Mouse (Mus musculus) spleen, adult 12 weeks (tissue): ENCODE results near the gene Gramd1b.

ENCODE experiments used
- DNase-seq: peaks from one replicate; pipeline ENCODE4 v3.0.0; 2022; ENCODE audit warnings: low spot score

Gramd1b gene

GRCm38 (mm10) chr9:40307311-40307710 lies 223.9 kb downstream of the Gramd1b start:
- DNase-seq = no peak

- no peak for DNase-seq
These were observed 226.9 kb downstream of the Gramd1b start for GRCm38 (mm10) chr9:40304243-40304642.

- no peak for DNase-seq
These were observed 228.8 kb downstream of the Gramd1b start for GRCm38 (mm10) chr9:40302375-40302774.

GRCm38 (mm10) chr9:40301475-40301874 lies 229.7 kb downstream of the Gramd1b start:
- no peak for DNase-seq

GRCm38 (mm10) chr9:40300018-40300989 lies 230.9 kb downstream of the Gramd1b start:
- no peak for DNase-seq

GRCm38 (mm10) chr9:40299323-40299722 lies 231.9 kb downstream of the Gramd1b start:
- no peak for DNase-seq

- no peak for DNase-seq
These were observed 233.2 kb downstream of the Gramd1b start for GRCm38 (mm10) chr9:40297969-40298368.

GRCm38 (mm10) chr9:40296251-40296650 lies 234.9 kb downstream of the Gramd1b start:
- no peak for DNase-seq

- no peak for DNase-seq
These were observed 236.3 kb downstream of the Gramd1b start for GRCm38 (mm10) chr9:40294866-40295265.

GRCm38 (mm10) chr9:40294210-40294609 lies 237.0 kb downstream of the Gramd1b start:
- DNase-seq = no peak

- DNase-seq = no peak
These were observed 237.4 kb downstream of the Gramd1b start for GRCm38 (mm10) chr9:40293740-40294139.

- DNase-seq = no peak
These were observed 237.9 kb downstream of the Gramd1b start for GRCm38 (mm10) chr9:40293286-40293685.

- no peak for DNase-seq
These were observed 238.7 kb downstream of the Gramd1b start for GRCm38 (mm10) chr9:40292475-40292874.

- no peak for DNase-seq
These were observed 248.2 kb downstream of the Gramd1b start for GRCm38 (mm10) chr9:40282968-40283367.

- DNase-seq = no peak
These were observed 251.7 kb downstream of the Gramd1b start for GRCm38 (mm10) chr9:40279438-40279837.

GRCm38 (mm10) chr9:40277671-40278070 lies 253.5 kb downstream of the Gramd1b start:
- no peak for DNase-seq

- no peak for DNase-seq
These were observed 255.3 kb downstream of the Gramd1b start for GRCm38 (mm10) chr9:40275904-40276303.

GRCm38 (mm10) chr9:40272822-40273221 lies 258.4 kb downstream of the Gramd1b start:
- DNase-seq = no peak

GRCm38 (mm10) chr9:40271075-40271474 lies 260.1 kb downstream of the Gramd1b start:
- DNase-seq = no peak

- DNase-seq = no peak
These were observed 261.3 kb downstream of the Gramd1b start for GRCm38 (mm10) chr9:40269880-40270279.

GRCm38 (mm10) chr9:40269103-40269861 lies 261.9 kb downstream of the Gramd1b start, which contains the start of gene Scn3b:
TSS of gene Scn3b (plus strand) at chr9:40269217.
- DNase-seq = no peak

- DNase-seq = no peak
These were observed 262.5 kb downstream of the Gramd1b start for GRCm38 (mm10) chr9:40268748-40269102.
